Mouse (Mus musculus) lung, postnatal 0 days (tissue): ENCODE data around the gene Rimbp2. TPM values are rescaled to one million over a fixed set of nuclear protein-coding genes. Genes with fewer than 3 reads are reported as not detected.

Experiments used
- ATAC-seq: fragments of 200-750 bp; cut with Nextera tagmentation; 2 replicates; pipeline ENCODE4 v1.8.0; 2017; ENCODE audit warnings: moderate library complexity
- DNase-seq: peaks from one replicate; pipeline ENCODE4 v3.0.0-alpha.2; 2016; ENCODE audit warnings: low spot score
- H3K27ac ChIP-seq: fragments of 300-500 bp; sonication (generic); 2 replicates; pipeline ENCODE4 v1.5.1; 2014; ENCODE audit warnings: antibody characterized with exemption, mild to moderate bottlenecking, low read length, mixed read lengths
- H3K27me3 ChIP-seq: fragments of 300-500 bp; sonication (generic); replicated peaks from 2 replicates; pipeline ENCODE4 v1.6.1; 2014; ENCODE audit warnings: low read length, mixed read lengths; ENCODE audit not compliant: insufficient read depth
- H3K36me3 ChIP-seq: fragments of 300-500 bp; sonication (generic); 2 replicates; pipeline ENCODE4 v1.6.1; 2014; ENCODE audit warnings: low read length, mixed read lengths; ENCODE audit not compliant: insufficient read depth
- H3K4me1 ChIP-seq: fragments of 300-500 bp; sonication (generic); 2 replicates; pipeline ENCODE4 v1.6.1; 2014; ENCODE audit warnings: antibody characterized with exemption, low read depth, low read length, mixed read lengths; ENCODE audit not compliant: insufficient read depth
- H3K4me2 ChIP-seq: fragments of 300-500 bp; sonication (generic); replicated peaks from 2 replicates; pipeline ENCODE4 v1.6.1; 2014; ENCODE audit warnings: low read depth, mild to moderate bottlenecking, low read length, moderate library complexity, mixed read lengths
- H3K4me3 ChIP-seq: fragments of 300-500 bp; sonication (generic); 2 replicates; pipeline ENCODE4 v1.5.1; 2014; ENCODE audit warnings: low read depth, low read length
- H3K9ac ChIP-seq: fragments of 300-500 bp; sonication (generic); replicated peaks from 2 replicates; pipeline ENCODE4 v1.6.1; 2014; ENCODE audit warnings: low read depth, mild to moderate bottlenecking
- H3K9me3 ChIP-seq: fragments of 300-500 bp; sonication (generic); 2 replicates; pipeline ENCODE4 v1.6.1; 2016; ENCODE audit warnings: low read length, mixed read lengths
- CTCF ChIP-seq: IDR thresholded peaks from 2 replicates; pipeline ENCODE4 v1.5.1; 2016; ENCODE audit warnings: antibody characterized with exemption, mild to moderate bottlenecking
- EP300 ChIP-seq: IDR thresholded peaks from 2 replicates; pipeline ENCODE4 v1.6.1; 2016; ENCODE audit warnings: antibody characterized with exemption, mild to moderate bottlenecking, control low read depth
- WGBS: fragments of 180-500 bp; shearing (Covaris S2); extraction: QIAGEN DNeasy Blood & Tissue Kit; methylation state at CpG from one replicate; pipeline ENCODE4 v1.1.7; 2014; 5-methylcytosine and 5-hydroxymethylcytosine counted together
- polyA plus RNA-seq: library from polyadenylated mRNA; unstranded; fragments of >200 nt; fragmentation: Nextera tagmentation; extraction: Ambion mirVana; gene quantifications from 2 replicates; pipeline ENCODE4 v1.2.1, GENCODE M21; 2015

Gene Rimbp2
- polyA plus RNA-seq, 1 experiment from 2014 or later: not detected

DNA sequence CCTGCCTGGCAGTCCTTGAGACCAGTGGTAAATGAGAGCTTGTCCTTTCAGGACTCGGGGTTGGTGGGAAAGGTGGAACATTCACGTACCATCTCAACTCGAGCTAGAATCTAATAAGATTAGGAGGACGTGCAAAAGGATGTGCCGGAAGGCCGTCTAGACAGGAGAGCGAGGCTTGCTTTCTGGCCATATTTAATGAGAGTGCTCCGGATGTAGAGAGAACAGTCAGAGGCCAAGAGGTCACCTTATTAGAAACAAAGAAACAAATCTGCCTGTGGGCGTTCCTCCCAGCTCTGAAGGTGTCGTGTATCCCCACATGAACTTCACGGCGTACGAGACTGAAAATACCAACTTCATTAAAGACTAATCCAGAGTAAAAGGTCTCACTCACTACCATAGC lies 53.3 kb downstream of the Rimbp2 start:
- no peak overlapping the region for H3K27ac ChIP-seq
- H3K9ac ChIP-seq: no peak overlapping the region
- no peak for TF ChIP-seq EP300
- TF ChIP-seq CTCF: no peak
- 38% methylated on average over 13 of the region's 13 CpGs for WGBS
- ATAC-seq (no peak), DNase-seq (no peak)
- H3K4me1 ChIP-seq: no peaks in the 10 kb centered on the region
- no peaks in the 10 kb centered on the region for H3K36me3 ChIP-seq
- H3K9me3 ChIP-seq: no peaks in the 10 kb centered on the region
- H3K4me3 ChIP-seq: no peak overlapping the region
- no peaks in the 10 kb centered on the region for H3K27me3 ChIP-seq
- H3K4me2 ChIP-seq: no peak overlapping the region

DNA sequence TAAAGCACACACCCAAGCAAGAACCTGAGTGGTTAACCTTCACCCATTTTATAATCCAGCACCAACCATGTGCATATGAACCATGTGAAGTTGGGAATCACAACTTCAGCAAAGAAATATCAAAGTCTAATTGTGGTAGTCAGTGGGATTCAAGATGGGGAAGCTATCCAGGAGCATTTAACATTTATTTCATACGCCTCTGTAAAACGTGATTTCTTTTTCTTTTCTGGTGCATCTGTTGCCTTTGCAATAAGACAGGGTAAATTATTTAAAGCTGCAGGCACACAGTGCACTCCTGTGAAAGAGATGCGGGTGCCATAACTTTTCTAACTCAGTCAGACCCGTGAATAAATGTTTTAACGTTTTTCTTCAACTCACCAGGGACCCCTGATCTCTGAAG lies 58.4 kb downstream of the Rimbp2 start:
- no peak overlapping the region for H3K27ac ChIP-seq
- H3K4me3 ChIP-seq: no peak overlapping the region
- H3K4me2 ChIP-seq: no peak overlapping the region
- H3K36me3 ChIP-seq: no peaks in the 10 kb centered on the region
- TF ChIP-seq EP300 (no peak), CTCF (no peak)
- H3K9me3 ChIP-seq: no peaks in the 10 kb centered on the region
- no peaks in the 10 kb centered on the region for H3K27me3 ChIP-seq
- no peak overlapping the region for H3K9ac ChIP-seq
- no peaks in the 10 kb centered on the region for H3K4me1 ChIP-seq
- DNase-seq (no peak), ATAC-seq (no peak)
- 72% methylated on average over 5 of the region's 5 CpGs for WGBS

DNA sequence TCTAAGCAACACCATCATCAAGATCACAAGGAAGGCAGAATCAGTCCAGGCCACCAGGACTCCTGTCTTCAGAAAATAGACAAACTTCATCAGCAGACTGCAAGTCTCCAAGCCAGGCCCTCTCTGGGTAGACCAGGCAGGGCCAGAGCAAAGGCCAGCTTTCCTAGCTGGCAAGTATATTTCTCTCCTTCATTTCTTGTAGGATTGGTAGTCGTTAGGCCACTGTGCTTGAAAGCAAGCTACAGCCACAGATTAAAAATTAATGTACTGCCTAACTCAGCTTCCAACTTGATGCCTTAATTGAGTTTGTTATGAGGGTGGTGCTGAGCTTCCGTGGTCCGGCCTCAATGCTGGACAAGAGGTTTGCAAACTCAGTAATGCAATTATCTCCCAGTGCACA lies 65.7 kb downstream of the Rimbp2 start:
- TF ChIP-seq CTCF: no peak
- Histone ChIP-seq H3K27ac (no peak overlapping the region), H3K4me1 (no peaks in the 10 kb centered on the region), H3K4me2 (no peak overlapping the region), H3K9me3 (no peaks in the 10 kb centered on the region), H3K9ac (no peak overlapping the region), H3K36me3 (no peaks in the 10 kb centered on the region), H3K4me3 (no peak overlapping the region), H3K27me3 (no peaks in the 10 kb centered on the region)
- ATAC-seq: no peak
- 71% methylated on average over 3 of the region's 3 CpGs for WGBS
- no peak for DNase-seq

DNA sequence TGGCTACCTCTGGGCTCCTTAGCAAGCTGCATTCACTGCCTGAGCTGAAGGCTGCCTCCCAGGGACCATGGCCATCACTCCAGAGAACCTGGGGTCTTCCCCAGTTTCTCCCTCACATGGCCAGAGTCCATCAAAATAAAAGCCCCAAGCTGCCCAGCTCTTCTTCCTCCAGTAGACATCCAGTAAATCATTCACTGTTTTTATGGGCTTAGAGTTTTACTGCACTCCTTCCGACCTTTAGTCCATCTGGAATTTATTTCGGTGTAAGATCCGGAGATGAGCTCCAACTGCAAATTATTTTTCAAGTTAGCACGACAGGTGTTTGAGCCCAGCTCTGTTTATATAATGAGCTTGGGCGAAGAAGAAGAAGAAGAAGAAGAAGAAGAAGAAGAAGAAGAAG lies 69.0 kb downstream of the Rimbp2 start:
- DNase-seq: no peak
- no peaks in the 10 kb centered on the region for H3K36me3 ChIP-seq
- no peaks in the 10 kb centered on the region for H3K4me1 ChIP-seq
- ATAC-seq: no peak
- H3K27ac ChIP-seq: no peak overlapping the region
- no peaks in the 10 kb centered on the region for H3K9me3 ChIP-seq
- H3K4me3 ChIP-seq: no peak overlapping the region
- H3K4me2 ChIP-seq: no peak overlapping the region
- TF ChIP-seq EP300 (no peak), CTCF (no peak)
- WGBS: 73% methylated on average over 5 of the region's 5 CpGs
- H3K9ac ChIP-seq: no peak overlapping the region
- no peaks in the 10 kb centered on the region for H3K27me3 ChIP-seq

DNA sequence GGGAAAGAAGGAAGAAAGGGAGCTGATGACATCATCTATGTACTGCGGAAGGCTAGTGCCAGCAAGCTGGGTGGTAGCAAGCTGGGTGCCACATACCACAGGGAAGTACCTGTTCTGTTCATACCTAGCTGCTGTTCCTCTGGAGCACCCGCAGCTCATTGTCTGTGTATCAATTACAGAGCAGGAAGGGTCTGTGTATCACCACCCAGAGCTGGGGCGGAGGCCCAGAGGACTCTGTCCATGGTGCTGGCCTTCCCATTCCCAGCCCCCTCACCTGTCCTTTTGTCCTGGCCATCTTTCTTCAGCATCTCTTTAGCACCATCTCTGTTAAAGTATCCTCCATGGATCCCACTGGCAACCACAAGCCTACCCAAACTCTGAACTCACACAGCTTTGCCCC lies 74.2 kb downstream of the Rimbp2 start:
- Histone ChIP-seq H3K4me1 (no peaks in the 10 kb centered on the region), H3K4me3 (no peak overlapping the region), H3K4me2 (no peak overlapping the region), H3K27ac (no peak overlapping the region), H3K9me3 (no peaks in the 10 kb centered on the region), H3K36me3 (no peaks in the 10 kb centered on the region), H3K9ac (no peak overlapping the region), H3K27me3 (no peaks in the 10 kb centered on the region)
- TF ChIP-seq CTCF: no peak
- no peak for TF ChIP-seq EP300
- ATAC-seq (no peak), DNase-seq (no peak)
- WGBS: 35% methylated on average over 3 of the region's 3 CpGs

DNA sequence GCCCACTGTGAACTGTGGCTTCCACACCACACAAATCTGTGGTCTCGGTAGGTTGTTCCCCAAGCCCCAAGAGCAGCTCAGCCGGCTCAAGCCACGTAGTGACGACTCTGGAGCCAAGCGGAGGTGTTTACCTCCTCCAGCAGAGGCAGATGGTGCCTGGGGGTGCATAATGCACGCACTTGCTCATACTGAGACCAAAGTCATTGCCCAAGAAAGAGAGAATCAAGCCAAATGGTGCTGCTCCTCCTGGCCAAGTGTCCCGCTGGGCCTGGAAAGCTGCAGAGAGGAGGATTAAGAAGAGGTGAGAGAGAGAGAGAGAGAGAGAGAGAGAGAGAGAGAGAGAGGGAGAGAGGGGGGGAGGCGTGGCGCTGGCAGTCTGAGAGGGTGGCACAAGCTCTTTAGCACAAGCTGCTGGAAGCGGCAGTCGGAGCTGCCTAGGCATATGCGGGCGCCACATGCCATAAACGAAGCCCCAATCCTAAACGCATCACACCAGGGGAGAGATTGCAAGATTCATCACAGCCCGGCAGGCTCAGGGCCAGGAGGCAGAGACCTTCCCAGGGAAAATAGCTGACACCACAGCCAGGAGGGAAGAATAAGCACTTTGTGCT lies 75.8 kb downstream of the Rimbp2 start:
- no peak for DNase-seq
- Histone ChIP-seq H3K4me3 (no peak overlapping the region), H3K27ac (no peak overlapping the region), H3K9ac (no peak overlapping the region), H3K27me3 (no peaks in the 10 kb centered on the region), H3K36me3 (no peaks in the 10 kb centered on the region), H3K4me2 (no peak overlapping the region), H3K9me3 (no peaks in the 10 kb centered on the region), H3K4me1 (no peaks in the 10 kb centered on the region)
- no peak for ATAC-seq
- TF ChIP-seq EP300: no peak
- TF ChIP-seq CTCF: no peak
- WGBS: 8% methylated on average over 16 of the region's 16 CpGs

DNA sequence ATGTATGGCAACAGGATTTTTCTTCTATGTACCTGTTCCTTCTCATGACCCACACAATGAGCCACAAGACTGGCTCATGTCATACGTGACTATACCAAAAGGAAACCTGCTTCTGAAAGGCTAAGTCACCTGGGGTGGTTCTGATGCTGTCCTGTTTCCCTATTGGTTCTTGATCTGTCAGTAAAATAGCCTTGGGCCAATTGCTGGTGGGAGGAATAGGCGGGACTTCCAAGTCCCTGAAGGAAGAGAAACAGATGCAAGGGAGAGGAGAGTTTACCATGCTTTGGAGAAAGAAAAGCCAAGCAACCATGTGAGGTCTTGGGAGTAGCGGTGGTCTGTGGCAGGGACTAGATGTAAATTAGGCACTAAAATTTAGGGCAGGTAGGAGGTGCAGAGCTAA lies 81.6 kb downstream of the Rimbp2 start:
- no peaks in the 10 kb centered on the region for H3K4me1 ChIP-seq
- TF ChIP-seq EP300 (no peak), CTCF (no peak)
- H3K4me2 ChIP-seq: no peak overlapping the region
- WGBS: 61% methylated on average over 3 of the region's 3 CpGs
- no peak overlapping the region for H3K27ac ChIP-seq
- no peaks in the 10 kb centered on the region for H3K27me3 ChIP-seq
- ATAC-seq (no peak), DNase-seq (no peak)
- H3K9ac ChIP-seq: no peak overlapping the region
- H3K36me3 ChIP-seq: no peaks in the 10 kb centered on the region
- no peak overlapping the region for H3K4me3 ChIP-seq
- H3K9me3 ChIP-seq: no peaks in the 10 kb centered on the region
